Mouse (Mus musculus): ENCODE measurements around the gene Dennd2c.

- TF ChIP-seq CTCF (IDR thresholded peaks at IDR 0.05; ENCODE audit: insufficient read depth, low read depth, low read length) (no peak), POLR2A (IDR thresholded peaks at IDR 0.05; ENCODE audit: insufficient read depth, low read depth, low read length) (no peak)
These were observed 495 bp upstream of the Dennd2c start for GRCm38 (mm10) chr3:103101909-103102308.
